Mouse (Mus musculus) limb, embryonic 15.5 days (tissue): ENCODE measurements at regions not wholly inside any gene's neighbourhood (a gene's known extent, or its start where the extent isn't known, plus 50 kb on each side); places are given as distances from the start of the nearest gene placed in this dataset.

Experiments used
- ATAC-seq: fragments of 200-750 bp; cut with Nextera tagmentation; 2 replicates; pipeline ENCODE4 v1.8.0; 2017; ENCODE audit warnings: low read depth, moderate TSS enrichment; ENCODE audit not compliant: insufficient number of reproducible peaks, low FRiP score, low TSS enrichment
- H3K27ac ChIP-seq: fragments of 300-500 bp; sonication (generic); 2 replicates; pipeline ENCODE4 v1.5.1; 2015; ENCODE audit warnings: moderate library complexity, mild to moderate bottlenecking, inconsistent platforms
- H3K27me3 ChIP-seq: fragments of 300-500 bp; sonication (generic); 2 replicates; pipeline ENCODE4 v1.6.1; 2015; ENCODE audit warnings: inconsistent platforms
- H3K36me3 ChIP-seq: fragments of 300-500 bp; sonication (generic); 2 replicates; pipeline ENCODE4 v1.6.1; 2015; ENCODE audit warnings: inconsistent platforms
- H3K4me1 ChIP-seq: fragments of 300-500 bp; sonication (generic); 2 replicates; pipeline ENCODE4 v1.6.1; 2015; ENCODE audit warnings: inconsistent platforms
- H3K4me2 ChIP-seq: fragments of 300-500 bp; sonication (generic); 2 replicates; pipeline ENCODE4 v1.6.1; 2015; ENCODE audit warnings: mild to moderate bottlenecking, inconsistent platforms
- H3K4me3 ChIP-seq: fragments of 300-500 bp; sonication (generic); 2 replicates; pipeline ENCODE4 v1.5.1; 2015; ENCODE audit warnings: mild to moderate bottlenecking, inconsistent platforms
- H3K9ac ChIP-seq: fragments of 300-500 bp; sonication (generic); 2 replicates; pipeline ENCODE4 v1.6.1; 2015; ENCODE audit warnings: inconsistent platforms
- H3K9me3 ChIP-seq: fragments of 300-500 bp; sonication (generic); 2 replicates; pipeline ENCODE4 v1.6.1; 2016; ENCODE audit warnings: inconsistent platforms
- WGBS: fragments of 180-500 bp; shearing (Covaris S2); methylation state at CpG from one replicate; pipeline ENCODE4 v1.1.7; 2015; 5-methylcytosine and 5-hydroxymethylcytosine counted together

GRCm38 (mm10) chr16:5411819-5412385 lies 156.1 kb upstream of the Eef2kmt start:
- Histone ChIP-seq H3K27me3 (no peaks in the 10 kb centered on the region), H3K9ac (no peak overlapping the region), H3K36me3 (no peaks in the 10 kb centered on the region), H3K27ac (no peak overlapping the region), H3K4me3 (no peak overlapping the region), H3K4me2 (no peak overlapping the region), H3K4me1 (no peaks in the 10 kb centered on the region), H3K9me3 (no peaks in the 10 kb centered on the region)
- no peak for ATAC-seq
- 50% methylated on average over 5 of the region's 5 CpGs for WGBS

GRCm38 (mm10) chr16:5406711-5407110 lies 150.9 kb upstream of the Eef2kmt start:
- Histone ChIP-seq H3K27ac (no peak overlapping the region), H3K9me3 (no peaks in the 10 kb centered on the region), H3K4me2 (no peak overlapping the region), H3K9ac (no peak overlapping the region), H3K4me3 (no peak overlapping the region), H3K36me3 (no peaks in the 10 kb centered on the region), H3K4me1 (no peaks in the 10 kb centered on the region), H3K27me3 (peaks cover 3% of the 10 kb centered on the region; the same call in 1 of the 2 replicates)
- 6% methylated on average over 11 of the region's 11 CpGs for WGBS
- no peak for ATAC-seq

GRCm38 (mm10) chr16:5393336-5393735 lies 137.6 kb upstream of the Eef2kmt start:
- 88% methylated on average over 5 of the region's 5 CpGs for WGBS
- Histone ChIP-seq H3K27ac (no peak overlapping the region), H3K9me3 (no peaks in the 10 kb centered on the region), H3K27me3 (no peaks in the 10 kb centered on the region), H3K4me3 (no peak overlapping the region), H3K4me2 (no peak overlapping the region), H3K4me1 (no peaks in the 10 kb centered on the region), H3K36me3 (no peaks in the 10 kb centered on the region), H3K9ac (no peak overlapping the region)
- no peak for ATAC-seq

- 42% methylated on average over 4 of the region's 4 CpGs for WGBS
- H3K4me3 ChIP-seq = no peak overlapping the region
- no peak overlapping the region for H3K27ac ChIP-seq
- H3K27me3 ChIP-seq = no peaks in the 10 kb centered on the region
- ATAC-seq = no peak
- no peaks in the 10 kb centered on the region for H3K9me3 ChIP-seq
- no peaks in the 10 kb centered on the region for H3K4me1 ChIP-seq
- no peaks in the 10 kb centered on the region for H3K36me3 ChIP-seq
- no peak overlapping the region for H3K9ac ChIP-seq
- H3K4me2 ChIP-seq = no peak overlapping the region
These were observed 127.1 kb upstream of the Eef2kmt start for GRCm38 (mm10) chr16:5382930-5383329.

GRCm38 (mm10) chr16:5382228-5382884 lies 126.6 kb upstream of the Eef2kmt start:
- no peak overlapping the region for H3K9ac ChIP-seq
- H3K4me1 ChIP-seq = no peaks in the 10 kb centered on the region
- H3K36me3 ChIP-seq = no peaks in the 10 kb centered on the region
- ATAC-seq = 0 out of 2 replicates have a peak, but pooled peaks have one; percentile 49
- H3K4me2 ChIP-seq = no peak overlapping the region
- no peaks in the 10 kb centered on the region for H3K9me3 ChIP-seq
- 31% methylated on average over 6 of the region's 6 CpGs for WGBS
- no peak overlapping the region for H3K27ac ChIP-seq
- H3K27me3 ChIP-seq = no peaks in the 10 kb centered on the region
- no peak overlapping the region for H3K4me3 ChIP-seq

GRCm38 (mm10) chr16:5380626-5381025 lies 124.8 kb upstream of the Eef2kmt start:
- no peaks in the 10 kb centered on the region for H3K4me1 ChIP-seq
- H3K4me3 ChIP-seq = no peak overlapping the region
- 78% methylated on average over 3 of the region's 3 CpGs for WGBS
- H3K9me3 ChIP-seq = no peaks in the 10 kb centered on the region
- no peak overlapping the region for H3K9ac ChIP-seq
- no peak overlapping the region for H3K27ac ChIP-seq
- H3K36me3 ChIP-seq = no peaks in the 10 kb centered on the region
- no peaks in the 10 kb centered on the region for H3K27me3 ChIP-seq
- ATAC-seq = no peak
- no peak overlapping the region for H3K4me2 ChIP-seq

- H3K27ac ChIP-seq = no peak overlapping the region
- no peaks in the 10 kb centered on the region; the same call in 1 of the 2 replicates for H3K4me1 ChIP-seq
- WGBS = 88% methylated on average over 3 of the region's 3 CpGs
- H3K4me2 ChIP-seq = no peak overlapping the region
- no peaks in the 10 kb centered on the region for H3K27me3 ChIP-seq
- no peak for ATAC-seq
- no peaks in the 10 kb centered on the region for H3K36me3 ChIP-seq
- H3K9ac ChIP-seq = no peak overlapping the region
- H3K9me3 ChIP-seq = no peaks in the 10 kb centered on the region
- H3K4me3 ChIP-seq = no peak overlapping the region
These were observed 121.2 kb upstream of the Eef2kmt start for GRCm38 (mm10) chr16:5377001-5377400.

GRCm38 (mm10) chr16:5374818-5375605 lies 119.2 kb upstream of the Eef2kmt start:
- 25% methylated on average over 6 of the region's 6 CpGs for WGBS
- H3K9ac ChIP-seq = no peak overlapping the region

GRCm38 (mm10) chr16:5371175-5371893 lies 115.6 kb upstream of the Eef2kmt start:
- H3K4me1 ChIP-seq = no peaks in the 10 kb centered on the region; the same call in 1 of the 2 replicates
- H3K4me3 ChIP-seq = no peak overlapping the region
- WGBS = 83% methylated on average over 4 of the region's 4 CpGs
- no peak overlapping the region for H3K9ac ChIP-seq
- H3K27ac ChIP-seq = no peak overlapping the region
- H3K27me3 ChIP-seq = no peaks in the 10 kb centered on the region
- no peak for ATAC-seq
- no peak overlapping the region for H3K4me2 ChIP-seq
- no peaks in the 10 kb centered on the region for H3K9me3 ChIP-seq
- H3K36me3 ChIP-seq = no peaks in the 10 kb centered on the region

More at GRCm38 (mm10) chr16:5374818-5375605, 119.2 kb upstream of the Eef2kmt start:
- Histone ChIP-seq H3K36me3 (no peaks in the 10 kb centered on the region), H3K4me1 (no peaks in the 10 kb centered on the region; the same call in 1 of the 2 replicates), H3K4me2 (no peak overlapping the region), H3K4me3 (no peak overlapping the region), H3K27ac (no peak overlapping the region), H3K9me3 (no peaks in the 10 kb centered on the region), H3K27me3 (no peaks in the 10 kb centered on the region)
- no peak for ATAC-seq

GRCm38 (mm10) chr16:5370496-5370895 lies 114.7 kb upstream of the Eef2kmt start:
- no peak for ATAC-seq
- Histone ChIP-seq H3K9me3 (no peaks in the 10 kb centered on the region), H3K9ac (no peak overlapping the region), H3K27ac (no peak overlapping the region), H3K27me3 (no peaks in the 10 kb centered on the region), H3K4me3 (no peak overlapping the region), H3K4me2 (no peak overlapping the region), H3K36me3 (no peaks in the 10 kb centered on the region), H3K4me1 (no peaks in the 10 kb centered on the region; the same call in 1 of the 2 replicates)

- Histone ChIP-seq H3K27me3 (no peaks in the 10 kb centered on the region), H3K4me1 (no peaks in the 10 kb centered on the region), H3K9me3 (no peaks in the 10 kb centered on the region), H3K9ac (no peak overlapping the region), H3K4me3 (no peak overlapping the region), H3K36me3 (no peaks in the 10 kb centered on the region), H3K27ac (no peak overlapping the region), H3K4me2 (no peak overlapping the region)
- WGBS = 34% methylated on average over 7 of the region's 7 CpGs
- no peak; the same call in 1 of the 2 replicates for ATAC-seq
These were observed 113.2 kb upstream of the Eef2kmt start for GRCm38 (mm10) chr16:5368897-5369558.
